Mouse (Mus musculus) naive thymus-derived CD4-positive, alpha-beta T cell, adult 5 months (primary cell): ENCODE results near the gene Ltc4s. TPM values are rescaled to one million over a fixed set of nuclear protein-coding genes. Genes with fewer than 3 reads are reported as not detected.

Experiments used
- polyA plus RNA-seq: library from polyadenylated mRNA; unstranded; fragments of 100-300 nt; shearing (Covaris generic); gene quantifications from one replicate; pipeline ENCODE4 v1.2.1, GENCODE M21; 2017

Gene Ltc4s
- polyA plus RNA-seq = 1.1 TPM

GRCm38 (mm10) chr11:50238324-50238723 is at the start of gene Ltc4s:
Ltc4s (minus strand) TSS chr11:50238616.

GRCm38 (mm10) chr11:50210505-50211151 is 27.8 kb downstream of the Ltc4s start, which contains the start of the genes Sqstm1 and Mgat4b:
Sqstm1 (minus strand) TSS chr11:50210827.
Mgat4b (plus strand) TSS chr11:50210890.

Other genes with a start within 250 kb of the Ltc4s start
- 46.8 TPM for gene Rnf130, start 213.3 kb downstream of the Ltc4s start, polyA plus RNA-seq
- 52.6 TPM for gene Tbc1d9b, start 107.2 kb downstream of the Ltc4s start, polyA plus RNA-seq
- 1.6 TPM for gene Mrnip, start 64.2 kb downstream of the Ltc4s start, polyA plus RNA-seq
- gene Sqstm1, start 27.8 kb downstream of the Ltc4s start, polyA plus RNA-seq = 874 TPM
- 7.9 TPM for gene Mgat4b, start 27.7 kb downstream of the Ltc4s start, polyA plus RNA-seq
- 5.9 TPM for gene Maml1, start 53.7 kb upstream of the Ltc4s start, polyA plus RNA-seq
- 139 TPM for gene Canx, start 87.1 kb upstream of the Ltc4s start, polyA plus RNA-seq
- not detected for gene Cby3, start 115.8 kb upstream of the Ltc4s start, polyA plus RNA-seq
- gene Hnrnph1, start 138.4 kb upstream of the Ltc4s start, polyA plus RNA-seq = 333 TPM
- 23.6 TPM for gene Rufy1, start 192.5 kb upstream of the Ltc4s start, polyA plus RNA-seq